Mouse (Mus musculus) ES-E14 (cell line): ENCODE data around the gene Tomm70a. TPM values are rescaled to one million over a fixed set of nuclear protein-coding genes. Genes with fewer than 3 reads are reported as not detected.

Experiments used
- DNase-seq: peaks from one replicate; pipeline ENCODE4 v3.0.0-alpha.2; 2013; ENCODE audit warnings: low read depth, low spot score
- H3K27ac ChIP-seq: 2 replicates; pipeline ENCODE4 v1.5.1; 2012; ENCODE audit warnings: low read depth, mild to moderate bottlenecking, low read length, moderate library complexity, mixed read lengths; ENCODE audit not compliant: poor library complexity, insufficient read depth, severe bottlenecking
- H3K36me3 ChIP-seq: 2 replicates; pipeline ENCODE4 v1.6.1; 2012; ENCODE audit warnings: mild to moderate bottlenecking, low read length, moderate library complexity, mixed read lengths; ENCODE audit not compliant: control insufficient read depth, poor library complexity, insufficient read depth, severe bottlenecking
- H3K4me1 ChIP-seq, 2 experiments: fragments of 150-350 bp in 1 of 2; sonication (generic) in 1 of 2; 2 replicates each; pipeline ENCODE4 v1.6.1; 2012; ENCODE audit warnings: low read length in 2 of 2, mild to moderate bottlenecking in 1 of 2, mixed read lengths in 1 of 2; ENCODE audit not compliant: control insufficient read depth in 2 of 2, insufficient read depth in 2 of 2, poor library complexity in 1 of 2
- H3K4me3 ChIP-seq, 2 experiments: fragments of 150-350 bp in 1 of 2; sonication (generic) in 1 of 2; 2 replicates each; pipeline ENCODE4 v1.5.1; 2012; ENCODE audit warnings: low read length in 2 of 2, low read depth in 1 of 2, mild to moderate bottlenecking in 1 of 2, mixed read lengths in 1 of 2; ENCODE audit not compliant: insufficient read depth in 1 of 2, poor library complexity in 1 of 2, severe bottlenecking in 1 of 2
- H3K9ac ChIP-seq: 2 replicates; pipeline ENCODE4 v1.6.1; 2012; ENCODE audit warnings: low read depth, mild to moderate bottlenecking, low read length, mixed read lengths; ENCODE audit not compliant: poor library complexity, insufficient read depth, severe bottlenecking
- H3K9me3 ChIP-seq: fragments of 150-350 bp; sonication (generic); 2 replicates; pipeline ENCODE4 v1.6.1; 2012; ENCODE audit warnings: low read depth, mild to moderate bottlenecking, low read length; ENCODE audit not compliant: control insufficient read depth, insufficient read depth
- CHD2 ChIP-seq: IDR thresholded peaks from 2 replicates; pipeline ENCODE4 v1.6.1; 2014; ENCODE audit warnings: mild to moderate bottlenecking, low read depth, low read length, inconsistent platforms
- HCFC1 ChIP-seq: IDR thresholded peaks from 2 replicates; pipeline ENCODE4 v1.6.1; 2012; ENCODE audit warnings: low read length, inconsistent platforms, borderline replicate concordance; ENCODE audit not compliant: insufficient read depth
- MAFK ChIP-seq: IDR thresholded peaks from 2 replicates; pipeline ENCODE4 v1.6.1; 2014; ENCODE audit warnings: mild to moderate bottlenecking, low read depth, low read length, inconsistent platforms; ENCODE audit not compliant: insufficient read depth
- ZC3H11A ChIP-seq: IDR thresholded peaks from 2 replicates; pipeline ENCODE4 v1.6.1; 2012; ENCODE audit warnings: low read depth, mild to moderate bottlenecking, inconsistent platforms, low read length, borderline replicate concordance
- ZNF384 ChIP-seq: IDR thresholded peaks from 2 replicates; pipeline ENCODE4 v1.6.1; 2012; ENCODE audit warnings: low read depth, low read length, inconsistent platforms
- in situ Hi-C, 2 experiments: fragments of 600-800 bp; cut with MboI; formaldehyde crosslinking; loops; one replicate each; pipeline ENCODE4 v1.15.1; 2025; ENCODE audit warnings: low sequenced_read_pairs in 2 of 2, inconsistent platforms in 1 of 2; ENCODE audit not compliant: unreplicated experiment in 2 of 2
- total RNA-seq: library from RNA; depleted of rRNA; stranded (reverse); fragments of 300-350 nt; gene quantifications from 2 replicates; pipeline ENCODE4 v1.2.3, GENCODE M21; 2012

The Tomm70a gene
- total RNA-seq, 1 experiment = 106 TPM

GRCm38 (mm10) chr16:57163694-57164093, 42.2 kb downstream of the Tomm70a start:
- no peak for DNase-seq
- Histone ChIP-seq H3K27ac (no peak overlapping the region), H3K9me3 (no peaks in the 10 kb centered on the region), H3K4me3 (no peak overlapping the region), H3K9ac (no peak overlapping the region), H3K36me3 (peaks cover 22% of the 10 kb centered on the region), H3K4me1 (peaks cover 2 to 5% of the 10 kb centered on the region in 2 experiments; a peak in 1 of 4 replicates)
- TF ChIP-seq MAFK (no peak), ZNF384 (no peak), ZC3H11A (no peak), HCFC1 (no peak), CHD2 (no peak)
- in situ Hi-C loops = no loop called here

DNA sequence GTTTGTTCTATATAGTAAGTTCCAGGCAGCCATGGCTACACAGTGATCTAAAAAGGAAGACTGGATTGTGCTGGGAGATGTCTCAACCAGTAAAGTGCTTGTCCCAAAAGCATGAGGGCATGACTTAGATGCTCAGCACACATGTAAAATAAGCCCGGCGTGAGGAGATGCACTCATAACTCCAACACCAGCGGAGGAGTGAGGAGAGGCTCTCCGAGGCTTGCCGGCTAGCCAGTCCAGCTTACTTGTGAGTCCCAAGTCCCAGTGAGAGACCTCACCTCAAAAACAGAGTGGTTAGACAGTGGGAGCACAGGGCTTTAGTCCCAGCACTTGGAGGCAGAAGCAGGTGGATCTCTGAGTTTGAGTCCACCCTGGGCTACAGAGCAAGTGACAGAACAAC, 43.7 kb downstream of the Tomm70a start:
- H3K4me1 ChIP-seq = peaks cover 2 to 5% of the 10 kb centered on the region in 2 experiments; a peak in 1 of 4 replicates
- H3K36me3 ChIP-seq = peaks cover 16% of the 10 kb centered on the region
- H3K4me3 ChIP-seq = no peak overlapping the region
- in situ Hi-C loops = no loop called here
- TF ChIP-seq MAFK = no peak
- H3K9ac ChIP-seq = no peak overlapping the region
- no peak for DNase-seq
- H3K27ac ChIP-seq = no peak overlapping the region
- no peaks in the 10 kb centered on the region for H3K9me3 ChIP-seq

DNA sequence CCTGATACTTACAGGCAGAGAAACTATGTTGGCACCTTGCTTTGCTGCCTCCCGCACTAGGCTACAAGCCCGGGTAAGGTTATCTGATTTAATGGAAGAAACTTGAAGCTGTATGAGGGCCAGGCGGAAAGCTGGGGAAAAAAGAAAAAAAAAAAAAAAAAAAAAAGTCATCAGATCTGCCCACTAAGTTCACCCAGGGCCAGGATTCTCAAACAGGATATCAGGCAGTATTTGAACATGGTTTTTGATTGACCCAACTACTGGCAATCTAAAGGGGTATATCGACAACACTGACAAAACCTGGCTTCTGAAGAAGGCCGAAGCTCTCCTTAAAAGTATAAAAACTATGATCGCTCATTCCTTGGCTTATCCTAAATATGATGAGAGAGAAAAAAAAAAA, 44.6 kb downstream of the Tomm70a start:
- Histone ChIP-seq H3K27ac (no peak overlapping the region), H3K9ac (no peak overlapping the region), H3K36me3 (peaks cover 15% of the 10 kb centered on the region), H3K4me3 (peak overlapping the region in 1 of 2 experiments; percentile 90; a peak in 3 of 4 replicates), H3K9me3 (no peaks in the 10 kb centered on the region), H3K4me1 (peaks cover 2 to 7% of the 10 kb centered on the region in 2 experiments; a peak in 1 of 4 replicates)
- TF ChIP-seq HCFC1 = no peak
- TF ChIP-seq MAFK = no peak
- TF ChIP-seq ZNF384 = peak; percentile 68
- DNase-seq = no peak
- in situ Hi-C loops = no loop called here

DNA sequence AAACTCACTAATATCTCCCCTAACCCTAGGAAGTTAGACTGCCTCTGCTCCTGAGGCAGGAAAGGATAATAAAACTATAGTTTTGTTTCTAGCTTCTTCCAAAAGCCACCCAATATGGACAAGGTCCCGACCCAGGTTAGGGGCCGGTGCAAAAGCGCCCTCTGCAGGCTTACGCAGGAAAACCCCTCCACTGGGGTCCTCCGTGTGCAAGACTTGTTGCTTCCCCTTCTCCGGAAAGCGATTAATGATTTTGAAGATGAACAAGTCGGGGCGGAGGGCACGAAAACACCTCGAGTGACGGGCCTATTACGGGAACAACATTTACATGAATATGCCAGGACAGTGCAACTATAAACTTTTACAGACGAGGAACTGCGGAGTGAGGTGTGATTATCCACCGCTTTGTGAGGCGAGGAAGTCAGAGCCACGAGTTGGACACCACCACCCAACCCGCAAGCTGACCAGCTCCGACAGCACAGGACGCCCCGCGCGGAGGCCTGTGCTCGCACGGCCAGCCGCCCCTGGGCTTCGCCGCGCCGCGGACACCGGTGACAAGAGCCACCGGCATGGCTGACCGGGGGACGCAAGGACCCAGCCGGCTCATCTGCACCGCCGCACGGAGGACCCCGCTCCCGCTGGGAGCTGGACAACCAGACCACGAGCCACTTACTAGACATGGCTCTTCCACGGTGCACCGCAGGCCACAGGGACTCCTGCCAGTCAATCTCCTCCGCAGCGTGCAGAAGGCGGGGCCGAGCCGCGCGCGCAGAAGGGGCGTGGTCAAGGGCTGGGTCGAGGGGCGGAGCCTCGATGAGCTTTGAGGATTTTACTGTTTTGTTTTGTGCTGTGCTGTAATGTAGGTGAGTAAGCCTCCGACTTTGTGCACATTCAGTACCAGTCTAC, 45.4 kb downstream of the Tomm70a start, which contains the start of gene Nit2:
TSS of gene Nit2 (minus strand) at position 731 of the 903 bp plus-strand sequence.
- Histone ChIP-seq H3K36me3 (peaks cover 18% of the 10 kb centered on the region), H3K27ac (peak within 1 kb of the TSS; percentile 63; the same call in 1 of the 2 replicates), H3K4me1 (peaks cover 2 to 9% of the 10 kb centered on the region in 2 experiments; a peak in 1 of 4 replicates), H3K9ac (peak within 1 kb of the TSS; percentile 91), H3K4me3 (peak within 1 kb of the TSS; percentile 90 to 96), H3K9me3 (no peaks in the 10 kb centered on the region)
- TF ChIP-seq ZC3H11A = no peak
- no peak for TF ChIP-seq CHD2
- no peak for TF ChIP-seq HCFC1
- no peak for TF ChIP-seq MAFK
- no peak for TF ChIP-seq ZNF384
- peak; percentile 67 for DNase-seq
- in situ Hi-C loops = no loop called here
